Mouse (Mus musculus) CH12.LX (cell line): ENCODE data around the gene Tex13b. TPM values are rescaled to one million over a fixed set of nuclear protein-coding genes. Genes with fewer than 3 reads are reported as not detected.

ENCODE experiments used
- DNase-seq: peaks from one replicate; pipeline ENCODE4 v3.0.0-alpha.2; 2013; ENCODE audit errors: extremely low read depth
- H3K27ac ChIP-seq: 2 replicates; pipeline ENCODE4 v1.5.1; 2012; ENCODE audit warnings: low read depth, mild to moderate bottlenecking, control low read depth, moderate library complexity; ENCODE audit not compliant: insufficient read depth
- H3K27me3 ChIP-seq: replicated peaks from 2 replicates; pipeline ENCODE3; 2012; ENCODE audit warnings: inconsistent platforms
- H3K36me3 ChIP-seq, 2 experiments: replicated peaks in 1 of 2; 2 replicates each; pipeline versions ENCODE3 to v1.6.1; 2012; ENCODE audit warnings: inconsistent platforms in 1 of 2, low read length in 1 of 2, mild to moderate bottlenecking in 1 of 2, mixed read lengths in 1 of 2, moderate library complexity in 1 of 2; ENCODE audit not compliant: control insufficient read depth in 1 of 2, insufficient read depth in 1 of 2
- H3K4me1 ChIP-seq, 2 experiments: 2 replicates each; pipeline ENCODE4 v1.6.1; 2012; ENCODE audit warnings: inconsistent platforms in 1 of 2, moderate library complexity in 1 of 2; ENCODE audit not compliant: insufficient read depth in 2 of 2, control insufficient read depth in 1 of 2
- H3K4me2 ChIP-seq: 2 replicates; pipeline ENCODE4 v1.6.1; 2012; ENCODE audit warnings: low read depth, mild to moderate bottlenecking, control low read depth; ENCODE audit not compliant: poor library complexity, insufficient read depth, severe bottlenecking
- H3K4me3 ChIP-seq, 3 experiments: fragments of 150-350 bp in 1 of 3; sonication (generic) in 1 of 3; replicated peaks in 1 of 3; 2 replicates each; pipeline versions ENCODE3 to v1.5.1; 2011 to 2012; ENCODE audit warnings: low read depth in 2 of 3, low read length in 2 of 3, mild to moderate bottlenecking in 2 of 3, moderate library complexity in 2 of 3, control low read depth in 1 of 3, improper control_type of control experiment in 1 of 3, inconsistent platforms in 1 of 3, mixed read lengths in 1 of 3; ENCODE audit not compliant: poor library complexity in 1 of 3
- H3K79me2 ChIP-seq: replicated peaks from 2 replicates; pipeline ENCODE4 v1.6.1; 2012; ENCODE audit warnings: mild to moderate bottlenecking, moderate library complexity; ENCODE audit not compliant: control insufficient read depth, poor library complexity, insufficient read depth, severe bottlenecking; ENCODE audit errors: extremely low read depth
- H3K9ac ChIP-seq: 2 replicates; pipeline ENCODE4 v1.6.1; 2012; ENCODE audit warnings: low read depth, mild to moderate bottlenecking, control low read depth, moderate library complexity; ENCODE audit not compliant: insufficient read depth
- H3K9me3 ChIP-seq: replicated peaks from 2 replicates; pipeline ENCODE3; 2012; ENCODE audit warnings: low read length, inconsistent platforms, mixed read lengths
- BHLHE40 ChIP-seq: IDR thresholded peaks from 2 replicates; pipeline ENCODE4 v1.6.1; 2011; ENCODE audit warnings: mild to moderate bottlenecking, low read depth, low read length, improper control_type of control experiment
- CHD2 ChIP-seq: IDR thresholded peaks from 2 replicates; pipeline ENCODE4 v1.6.1; 2011; ENCODE audit warnings: low read length, improper control_type of control experiment
- CTCF ChIP-seq, 2 experiments: IDR thresholded peaks in 1 of 2; conservative IDR thresholded peaks in 1 of 2; 2 replicates each; pipeline ENCODE4 v1.5.1; 2011 to 2012; ENCODE audit warnings: low read depth in 2 of 2, low read length in 2 of 2, improper control_type of control experiment in 1 of 2, inconsistent platforms in 1 of 2, mild to moderate bottlenecking in 1 of 2, moderate library complexity in 1 of 2
- E2F4 ChIP-seq: IDR thresholded peaks from 2 replicates; pipeline ENCODE4 v1.6.1; 2011; ENCODE audit warnings: low read depth, low read length, improper control_type of control experiment; ENCODE audit not compliant: insufficient replicate concordance
- EP300 ChIP-seq: IDR thresholded peaks from 2 replicates; pipeline ENCODE4 v1.6.1; 2011; ENCODE audit warnings: low read length, improper control_type of control experiment
- ETS1 ChIP-seq: conservative IDR thresholded peaks from 2 replicates; pipeline ENCODE4 v1.6.1; 2012; ENCODE audit warnings: low read depth, mild to moderate bottlenecking, inconsistent platforms, low read length, improper control_type of control experiment, moderate library complexity
- GABPA ChIP-seq: IDR thresholded peaks from 2 replicates; pipeline ENCODE4 v1.6.1; 2012; ENCODE audit warnings: low read depth, low read length, improper control_type of control experiment, inconsistent platforms; ENCODE audit not compliant: insufficient replicate concordance
- IRF4 ChIP-seq: IDR thresholded peaks from 2 replicates; pipeline ENCODE4 v1.6.1; 2014; ENCODE audit warnings: low read depth, mild to moderate bottlenecking, inconsistent platforms, low read length, improper control_type of control experiment
- JUN ChIP-seq: IDR thresholded peaks from 2 replicates; pipeline ENCODE4 v1.6.1; 2011; ENCODE audit warnings: low read depth, mild to moderate bottlenecking, low read length, improper control_type of control experiment, moderate library complexity; ENCODE audit not compliant: insufficient read depth
- JUND ChIP-seq: conservative IDR thresholded peaks from 2 replicates; pipeline ENCODE4 v1.6.1; 2011; ENCODE audit warnings: low read depth, low read length, improper control_type of control experiment
- MAFK ChIP-seq: IDR thresholded peaks from 2 replicates; pipeline ENCODE4 v1.6.1; 2011; ENCODE audit warnings: low read length, improper control_type of control experiment; ENCODE audit not compliant: insufficient replicate concordance
- MAX ChIP-seq: IDR thresholded peaks from 2 replicates; pipeline ENCODE4 v1.6.1; 2011; ENCODE audit warnings: low read length, improper control_type of control experiment
- MAZ ChIP-seq: IDR thresholded peaks from 2 replicates; pipeline ENCODE4 v1.6.1; 2012; ENCODE audit warnings: low read depth, mild to moderate bottlenecking, inconsistent platforms, low read length, improper control_type of control experiment, moderate library complexity
- MEF2A ChIP-seq: IDR thresholded peaks from 2 replicates; pipeline ENCODE4 v1.6.1; 2014; ENCODE audit warnings: low read depth, mild to moderate bottlenecking, inconsistent platforms, low read length, improper control_type of control experiment, borderline replicate concordance
- MXI1 ChIP-seq: IDR thresholded peaks from 2 replicates; pipeline ENCODE4 v1.6.1; 2011; ENCODE audit warnings: mild to moderate bottlenecking, low read depth, low read length, improper control_type of control experiment
- MYC ChIP-seq: IDR thresholded peaks from 2 replicates; pipeline ENCODE4 v1.6.1; 2011; ENCODE audit warnings: low read depth, mild to moderate bottlenecking, improper control_type of control experiment, low read length
- PAX5 ChIP-seq: IDR thresholded peaks from 2 replicates; pipeline ENCODE4 v1.6.1; 2012; ENCODE audit warnings: low read length, inconsistent platforms, mixed read lengths
- POLR2A ChIP-seq: IDR thresholded peaks from 2 replicates; pipeline ENCODE4 v1.6.1; 2011; ENCODE audit warnings: low read depth, mild to moderate bottlenecking, improper control_type of control experiment, low read length
- POLR2AphosphoS2 ChIP-seq: IDR thresholded peaks from 2 replicates; pipeline ENCODE4 v1.6.1; 2011; ENCODE audit warnings: low read depth, low read length, improper control_type of control experiment
- RCOR1 ChIP-seq: conservative IDR thresholded peaks from 2 replicates; pipeline ENCODE4 v1.6.1; 2012; ENCODE audit warnings: low read depth, mild to moderate bottlenecking, inconsistent platforms, low read length, improper control_type of control experiment
- SIN3A ChIP-seq: IDR thresholded peaks from 2 replicates; pipeline ENCODE4 v1.6.1; 2012; ENCODE audit warnings: low read length, improper control_type of control experiment, inconsistent platforms
- TBP ChIP-seq: conservative IDR thresholded peaks from 2 replicates; pipeline ENCODE4 v1.6.1; 2011; ENCODE audit warnings: low read depth, low read length, improper control_type of control experiment
- TCF12 ChIP-seq: IDR thresholded peaks from 2 replicates; pipeline ENCODE4 v1.6.1; 2014; ENCODE audit warnings: low read depth, mild to moderate bottlenecking, inconsistent platforms, low read length, improper control_type of control experiment
- UBTF ChIP-seq: IDR thresholded peaks from 2 replicates; pipeline ENCODE4 v1.6.1; 2012; ENCODE audit warnings: low read depth, mild to moderate bottlenecking, inconsistent platforms, low read length, improper control_type of control experiment, moderate library complexity
- USF1 ChIP-seq: IDR thresholded peaks from 2 replicates; pipeline ENCODE4 v1.6.1; 2014; ENCODE audit warnings: low read depth, mild to moderate bottlenecking, inconsistent platforms, low read length, improper control_type of control experiment
- USF2 ChIP-seq: conservative IDR thresholded peaks from 2 replicates; pipeline ENCODE4 v1.6.1; 2011; ENCODE audit warnings: low read depth, low read length, improper control_type of control experiment
- ZMIZ1 ChIP-seq: IDR thresholded peaks from 2 replicates; pipeline ENCODE4 v1.6.1; 2012; ENCODE audit warnings: low read depth, mild to moderate bottlenecking, inconsistent platforms, low read length, improper control_type of control experiment
- ZNF384 ChIP-seq: IDR thresholded peaks from 2 replicates; pipeline ENCODE4 v1.6.1; 2012; ENCODE audit warnings: low read depth, low read length, improper control_type of control experiment, inconsistent platforms
- dilution Hi-C: fragments of 300-500 bp; cut with MboI; formaldehyde crosslinking; loops from 2 replicates; pipeline ENCODE4 v1.14.3; 2020; ENCODE audit warnings: low sequenced_read_pairs; ENCODE audit not compliant: extremely low pct_unique_long_range_greater_than_20kb, extremely low pct_ligation_motif_present
- in situ Hi-C: fragments of 300-500 bp; cut with MboI; formaldehyde crosslinking; loops from 3 replicates; pipeline ENCODE4 v1.14.3; 2019; ENCODE audit warnings: low sequenced_read_pairs, low pct_ligation_motif_present, low pct_unique_long_range_greater_than_20kb, mixed read lengths
- polyA plus RNA-seq: library from polyadenylated mRNA; unstranded; fragments of >175 nt; gene quantifications from 2 replicates; pipeline ENCODE4 v1.2.1, GENCODE M21; 2012; ENCODE audit warnings: low read depth; ENCODE audit not compliant: insufficient read length
- total RNA-seq, 2 experiments: library from RNA; depleted of rRNA; stranded (reverse); fragments of 300-350 nt in 1 of 2; fragments of >200 nt in 1 of 2; gene quantifications; 2 replicates each; pipeline ENCODE4 v1.2.3; 2012 to 2014

Gene Tex13b
- total and polyA plus RNA-seq, 3 experiments: 44.2 to 78.8 (median 77.9) TPM

GRCm38 (mm10) chrX:140838077-140838476 lies 24.8 kb upstream of the Tex13b start:
- Histone ChIP-seq H3K79me2 (no peaks in the 10 kb centered on the region), H3K9ac (no peak overlapping the region), H3K4me1 (peaks cover 11 to 14% of the 10 kb centered on the region in 2 experiments), H3K27me3 (no peaks in the 10 kb centered on the region), H3K36me3 (peaks cover 0 to 5% of the 10 kb centered on the region in 2 experiments), H3K9me3 (no peaks in the 10 kb centered on the region), H3K4me2 (no peak overlapping the region), H3K27ac (no peak overlapping the region), H3K4me3 (no peak overlapping the region)
- no peak for DNase-seq
- in situ Hi-C loops (loop anchor here (25.0 kb wide), 1 partner anchor 226 kb away; the partner anchor contains the start of gene Tsc22d3), dilution Hi-C loops (no loop called here)
- no peak for TF ChIP-seq POLR2A
- TF ChIP-seq MAZ: no peak
- TF ChIP-seq GABPA: no peak
- TF ChIP-seq CTCF (conservative IDR thresholded peaks at IDR 0.05 in 1 of 2, IDR thresholded peaks at IDR 0.05 in 1 of 2; ENCODE audit: low read depth in 2 of 2, low read length in 2 of 2): no peak
- TF ChIP-seq MEF2A: no peak
- no peak for TF ChIP-seq TBP
- TF ChIP-seq POLR2AphosphoS2: no peak
- TF ChIP-seq ZMIZ1: no peak
- no peak for TF ChIP-seq USF1
- TF ChIP-seq TCF12: no peak

- H3K27ac ChIP-seq: peak overlapping the region; percentile 96
- peak overlapping the region; percentile 67; the same call in 1 of the 2 replicates for H3K4me2 ChIP-seq
- H3K9ac ChIP-seq: no peak overlapping the region
- H3K27me3 ChIP-seq: no peaks in the 10 kb centered on the region
- H3K79me2 ChIP-seq: no peaks in the 10 kb centered on the region
- peak; percentile 61 for DNase-seq
- peaks cover 0 to 5% of the 10 kb centered on the region in 2 experiments for H3K36me3 ChIP-seq
- H3K4me3 ChIP-seq: no peak overlapping the region
- peaks cover 9 to 25% of the 10 kb centered on the region in 2 experiments; a peak in 3 of 4 replicates for H3K4me1 ChIP-seq
- no peaks in the 10 kb centered on the region for H3K9me3 ChIP-seq
- dilution Hi-C loops: no loop called here
- in situ Hi-C loops: loop anchor here (25.0 kb wide), 1 partner anchor 219 kb away; the partner anchor contains the start of gene Tsc22d3
- TF ChIP-seq TCF12 (peak; percentile 29; the same call in 1 of the 2 replicates), JUN (peak; percentile 25; the same call in 1 of the 2 replicates), BHLHE40 (0 out of 2 replicates have a peak, but pooled peaks have one; percentile 14), GABPA (no peak), CTCF (conservative IDR thresholded peaks at IDR 0.05 in 1 of 2, IDR thresholded peaks at IDR 0.05 in 1 of 2; ENCODE audit: low read depth in 2 of 2, low read length in 2 of 2) (no peak), ZMIZ1 (no peak), MAX (no peak), RCOR1 (no peak; the same call in 1 of the 2 replicates), UBTF (no peak), EP300 (peak; percentile 74; the same call in 1 of the 2 replicates), CHD2 (no peak), MAFK (0 out of 2 replicates have a peak, but pooled peaks have one; percentile 27), IRF4 (peak; percentile 89), MEF2A (peak; percentile 50; the same call in 1 of the 2 replicates), SIN3A (no peak; the same call in 1 of the 2 replicates), E2F4 (no peak), MYC (no peak), MXI1 (no peak), PAX5 (no peak), USF2 (no peak), ETS1 (peak; percentile 73), POLR2AphosphoS2 (no peak), ZNF384 (no peak), JUND (peak; percentile 35; the same call in 1 of the 2 replicates)
- TF ChIP-seq, all 38 proteins: peak for 9
These were observed 18.5 kb upstream of the Tex13b start for GRCm38 (mm10) chrX:140831706-140832105.
